Mouse (Mus musculus): ENCODE data around the gene Olfr461. TPM values are rescaled to one million over a fixed set of nuclear protein-coding genes. Genes with fewer than 3 reads are reported as not detected.
"Not testable (repeated sequence)": the region's sequence is repeated elsewhere in the genome, so short reads cannot be mapped to it uniquely, and the experiment has no call there.

Gene Olfr461
- polyA plus RNA-seq (2015; fragmentation: Nextera tagmentation; extraction: Ambion mirVana) = 0.05 and 0.10 TPM in 2 replicates

DNA sequence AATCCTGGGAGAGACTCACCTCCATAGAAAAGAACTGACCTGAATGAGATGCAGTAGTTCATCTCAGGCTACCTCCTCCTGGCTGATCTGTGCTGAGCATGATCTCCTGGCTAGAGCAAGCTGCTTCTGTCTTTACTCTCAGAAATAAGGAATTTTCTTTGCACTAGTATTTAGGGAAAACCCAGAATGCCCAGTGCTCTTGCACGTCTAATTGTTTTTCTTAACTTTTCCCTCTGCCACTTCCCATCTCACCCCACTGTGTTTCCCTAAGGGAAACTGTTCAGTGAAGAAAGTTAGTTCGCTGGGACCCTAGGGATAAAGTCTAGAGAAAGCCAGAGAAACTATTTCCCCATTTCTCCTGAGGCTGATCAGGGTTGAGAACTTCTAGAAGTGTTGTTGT, at the start of gene Olfr461:
Gene Olfr461 (minus strand): TSS at position 101 of the 400 bp plus-strand sequence.
- no peak within 1 kb of the TSS for H3K4me3 ChIP-seq (replicated peaks)
- H3K27ac ChIP-seq = no peak within 1 kb of the TSS
- no peak within 1 kb of the TSS for H3K4me2 ChIP-seq (replicated peaks)
- 75% methylated on average over 2 of the region's 2 CpGs for WGBS
- no peaks in the 10 kb centered on the region for H3K27me3 ChIP-seq (replicated peaks)
- H3K9me3 ChIP-seq = no peaks in the 10 kb centered on the region
- H3K36me3 ChIP-seq = no peaks in the 10 kb centered on the region
- ATAC-seq = no peak
- H3K4me1 ChIP-seq (replicated peaks) = no peaks in the 10 kb centered on the region
- no peak within 1 kb of the TSS for H3K9ac ChIP-seq

DNA sequence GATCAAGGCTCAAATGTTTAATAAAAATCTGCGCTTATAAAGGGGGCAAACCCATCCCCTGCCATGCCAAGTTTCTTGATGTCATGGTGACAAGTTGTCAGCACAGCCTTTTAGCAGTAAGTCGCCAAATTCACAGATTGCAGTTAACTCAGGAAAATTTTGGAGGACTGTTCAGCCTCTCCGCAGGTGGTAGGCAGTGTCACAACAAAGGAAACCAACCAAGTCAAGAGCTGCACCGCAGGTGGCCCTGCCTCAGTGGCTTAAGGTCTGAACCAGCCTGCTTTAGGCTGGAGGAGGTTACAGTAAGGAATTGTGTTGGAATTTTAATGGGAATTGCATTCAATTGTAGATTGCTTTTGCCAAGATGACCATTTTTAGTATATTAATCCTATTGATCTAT, 43.7 kb upstream of the Olfr461 start:
- not testable (repeated sequence) for H3K9ac ChIP-seq; ATAC-seq; H3K27ac ChIP-seq; H3K4me3 ChIP-seq (replicated peaks); H3K4me1 ChIP-seq (replicated peaks); H3K27me3 ChIP-seq (replicated peaks); H3K9me3 ChIP-seq; H3K36me3 ChIP-seq; H3K4me2 ChIP-seq (replicated peaks)
- WGBS = 33% methylated on average over 4 of the region's 4 CpGs

DNA sequence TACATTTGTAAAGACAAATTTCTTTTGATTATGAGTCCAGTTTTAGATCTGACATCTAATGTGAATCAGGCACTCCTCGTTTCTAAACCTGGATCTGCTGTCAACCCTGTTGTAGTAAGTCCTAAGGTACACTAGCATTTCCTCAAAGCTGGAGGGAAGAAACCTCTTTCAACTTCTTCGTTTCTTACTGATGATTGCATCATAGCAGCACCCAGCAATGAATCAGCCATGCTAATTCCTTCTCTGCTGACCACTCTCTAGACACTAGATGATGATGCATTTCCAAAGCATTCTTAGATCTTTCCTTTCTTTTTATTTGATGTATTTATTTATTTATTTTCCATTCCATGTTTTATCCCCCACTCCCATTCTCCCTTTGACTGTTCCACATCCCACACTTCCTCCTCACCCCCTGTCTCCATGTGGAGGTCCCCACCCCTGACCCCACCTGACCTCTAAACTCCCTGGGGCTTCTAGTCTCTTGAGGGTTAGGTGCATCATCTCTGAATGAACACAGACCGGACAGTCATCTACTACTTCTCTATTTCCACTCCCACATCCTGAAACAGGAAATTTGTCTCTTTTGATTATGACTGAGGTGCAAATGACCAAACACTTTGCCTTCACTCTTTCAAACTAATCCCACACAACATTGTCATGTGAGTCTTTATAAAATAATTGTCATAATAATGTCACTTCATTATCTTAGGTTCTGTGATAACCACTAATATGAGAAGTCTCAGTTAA, 40.1 kb upstream of the Olfr461 start:
- Histone ChIP-seq H3K4me2 (replicated peaks) (no peak overlapping the region), H3K9me3 (no peaks in the 10 kb centered on the region), H3K27ac (no peak overlapping the region), H3K27me3 (replicated peaks) (no peaks in the 10 kb centered on the region), H3K4me3 (replicated peaks) (no peak overlapping the region), H3K36me3 (no peaks in the 10 kb centered on the region), H3K4me1 (replicated peaks) (no peaks in the 10 kb centered on the region), H3K9ac (no peak overlapping the region)
- ATAC-seq = no peak
- 75% methylated on average over 3 of the region's 3 CpGs for WGBS

DNA sequence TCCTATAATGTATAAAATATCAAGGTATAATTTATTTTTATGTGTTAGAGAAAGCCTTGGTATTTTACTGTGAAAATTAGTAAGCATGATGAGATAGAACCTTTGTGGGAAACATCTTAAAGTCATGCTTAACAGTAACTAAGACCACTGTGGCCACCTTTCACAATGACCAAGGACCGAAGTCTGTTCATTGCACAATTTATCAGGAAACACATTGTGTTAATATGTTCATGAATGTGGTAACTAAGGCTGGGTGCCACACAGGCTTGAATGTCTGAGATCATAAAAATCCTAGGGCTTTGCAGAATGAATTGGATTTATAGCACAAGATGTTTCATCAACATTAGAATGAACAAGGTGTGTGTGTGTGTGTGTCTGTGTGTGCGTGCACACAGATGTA, 33.5 kb upstream of the Olfr461 start:
- Histone ChIP-seq H3K27me3 (replicated peaks) (no peaks in the 10 kb centered on the region), H3K4me3 (replicated peaks) (no peak overlapping the region), H3K27ac (no peak overlapping the region), H3K4me2 (replicated peaks) (no peak overlapping the region), H3K9ac (no peak overlapping the region), H3K36me3 (no peaks in the 10 kb centered on the region), H3K9me3 (no peaks in the 10 kb centered on the region), H3K4me1 (replicated peaks) (no peaks in the 10 kb centered on the region)
- 95% methylated on average over 2 of the region's 2 CpGs for WGBS
- no peak for ATAC-seq

DNA sequence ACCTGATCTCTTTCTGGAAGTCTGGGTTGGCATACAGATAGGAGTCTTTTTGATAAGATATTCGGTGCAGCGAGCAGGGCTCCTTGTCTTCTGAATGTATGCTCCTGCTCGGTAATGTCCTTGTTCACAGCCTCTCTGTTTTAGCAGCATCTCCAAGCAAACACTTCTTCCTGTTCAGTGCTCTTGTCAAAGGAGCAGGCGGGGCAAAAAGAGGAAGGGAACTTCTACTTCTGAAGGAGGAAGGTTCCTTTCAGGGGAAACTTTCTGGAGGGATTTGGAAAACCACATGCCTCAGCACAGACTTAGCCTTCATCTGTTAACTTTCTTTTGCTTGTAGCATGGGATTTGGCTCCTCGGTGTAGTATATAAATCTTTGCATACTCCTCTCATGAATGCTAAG, 30.8 kb upstream of the Olfr461 start, which contains the start of gene Clec5a:
Gene Clec5a (minus strand): TSS at position 177 of the 400 bp plus-strand sequence.
- no peak for ATAC-seq
- no peak within 1 kb of the TSS for H3K27ac ChIP-seq
- H3K4me3 ChIP-seq (replicated peaks) = no peak within 1 kb of the TSS
- no peaks in the 10 kb centered on the region for H3K36me3 ChIP-seq
- H3K9me3 ChIP-seq = no peaks in the 10 kb centered on the region
- H3K27me3 ChIP-seq (replicated peaks) = no peaks in the 10 kb centered on the region
- no peak within 1 kb of the TSS for H3K9ac ChIP-seq
- H3K4me2 ChIP-seq (replicated peaks) = no peak within 1 kb of the TSS
- 73% methylated on average over 5 of the region's 5 CpGs for WGBS
- no peaks in the 10 kb centered on the region for H3K4me1 ChIP-seq (replicated peaks)

DNA sequence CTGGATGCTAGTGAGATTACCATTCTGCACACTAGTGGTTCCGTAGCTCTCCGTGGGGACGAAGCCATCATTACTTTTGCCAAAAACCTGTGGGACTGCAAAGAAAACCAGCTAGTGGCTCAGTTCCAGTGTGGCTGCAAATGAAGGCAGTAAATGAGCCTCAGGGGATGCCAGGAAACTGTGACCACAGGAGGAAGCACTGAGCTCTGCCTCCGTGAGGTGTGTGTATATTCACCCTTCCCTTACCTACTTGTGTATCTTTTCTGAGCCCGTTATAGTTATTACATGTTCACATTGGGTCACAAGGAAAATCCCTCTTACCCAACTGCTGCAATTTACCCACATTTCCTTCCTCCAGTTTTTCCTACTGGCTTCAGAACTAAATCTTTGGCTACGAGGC, 29.5 kb upstream of the Olfr461 start:
- Histone ChIP-seq H3K4me1 (replicated peaks) (no peaks in the 10 kb centered on the region), H3K4me3 (replicated peaks) (no peak overlapping the region), H3K9ac (no peak overlapping the region), H3K36me3 (no peaks in the 10 kb centered on the region), H3K27me3 (replicated peaks) (no peaks in the 10 kb centered on the region), H3K9me3 (no peaks in the 10 kb centered on the region), H3K27ac (no peak overlapping the region), H3K4me2 (replicated peaks) (no peak overlapping the region)
- no peak for ATAC-seq
- 76% methylated on average over 6 of the region's 6 CpGs for WGBS

DNA sequence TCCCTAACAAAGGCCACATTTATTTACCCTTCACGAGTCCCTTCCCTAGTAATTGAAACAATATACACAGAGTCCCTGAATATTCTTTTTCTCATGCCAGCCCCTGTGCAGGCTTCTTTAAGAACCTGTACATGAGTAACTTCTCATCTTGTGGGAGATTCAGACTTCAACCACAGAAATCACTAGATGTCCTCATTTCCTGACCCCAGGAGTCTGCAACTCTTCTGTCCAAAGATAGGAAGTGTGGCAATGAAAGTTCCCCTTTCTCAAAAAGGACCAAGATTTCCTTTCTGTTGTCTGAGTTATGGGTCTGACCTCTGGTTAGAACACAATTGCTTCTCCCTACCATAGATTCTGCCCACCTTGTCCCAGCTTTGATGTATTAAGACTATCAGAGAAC, 21.5 kb upstream of the Olfr461 start:
- Histone ChIP-seq H3K4me3 (replicated peaks) (no peak overlapping the region), H3K4me2 (replicated peaks) (no peak overlapping the region), H3K9me3 (no peaks in the 10 kb centered on the region), H3K4me1 (replicated peaks) (no peaks in the 10 kb centered on the region), H3K27me3 (replicated peaks) (no peaks in the 10 kb centered on the region), H3K27ac (no peak overlapping the region), H3K9ac (no peak overlapping the region), H3K36me3 (no peaks in the 10 kb centered on the region)
- 78% methylated on average over 1 of the region's 1 CpGs for WGBS
- no peak for ATAC-seq

DNA sequence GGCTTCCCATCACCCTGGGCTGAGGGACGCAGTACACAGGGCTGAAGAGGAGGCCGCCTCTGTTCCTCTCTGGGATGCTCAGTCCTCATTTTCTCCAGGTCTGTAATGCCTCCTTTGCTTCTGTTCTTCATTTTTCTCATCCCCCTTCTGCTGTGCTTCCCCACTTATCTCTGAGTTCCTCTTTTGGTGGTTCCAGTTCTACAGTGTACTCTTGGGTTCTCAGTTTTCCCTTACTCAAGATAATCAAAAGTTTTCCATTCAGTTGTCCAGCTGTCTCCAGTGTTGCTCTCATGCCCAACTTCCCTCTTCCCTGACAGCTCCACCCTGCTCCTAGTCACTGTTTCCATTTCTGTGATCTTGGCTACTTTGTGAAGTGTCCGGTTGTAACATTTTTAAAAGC, 18.8 kb upstream of the Olfr461 start:
- Histone ChIP-seq H3K4me3 (replicated peaks) (no peak overlapping the region), H3K9ac (no peak overlapping the region), H3K36me3 (no peaks in the 10 kb centered on the region), H3K9me3 (no peaks in the 10 kb centered on the region), H3K27ac (no peak overlapping the region), H3K27me3 (replicated peaks) (no peaks in the 10 kb centered on the region), H3K4me1 (replicated peaks) (no peaks in the 10 kb centered on the region), H3K4me2 (replicated peaks) (no peak overlapping the region)
- ATAC-seq = no peak
- WGBS = 92% methylated on average over 3 of the region's 3 CpGs

DNA sequence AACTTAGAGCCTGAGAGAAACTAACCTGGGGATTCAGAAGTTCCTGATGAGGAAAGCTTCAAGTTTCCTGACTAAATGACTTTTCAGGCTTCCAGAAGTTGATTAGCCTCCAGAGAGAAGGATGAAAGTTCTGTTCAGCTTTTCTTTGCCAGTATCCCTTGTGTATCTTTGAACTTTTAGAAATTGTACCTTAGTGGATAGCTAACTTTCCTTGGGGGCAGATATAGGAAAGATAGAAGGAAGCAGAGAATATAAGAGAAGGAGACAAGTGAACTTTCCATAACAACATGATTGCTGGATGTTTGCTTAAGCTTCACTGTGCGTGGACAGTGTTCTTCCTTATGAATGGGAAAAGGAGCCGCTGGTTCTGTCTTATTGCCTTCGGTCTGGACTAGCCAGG, 14.3 kb upstream of the Olfr461 start, which contains the start of gene Olfr460:
Gene Olfr460 (plus strand): TSS at position 301 of the 400 bp plus-strand sequence.
- 80% methylated on average over 3 of the region's 3 CpGs for WGBS

DNA sequence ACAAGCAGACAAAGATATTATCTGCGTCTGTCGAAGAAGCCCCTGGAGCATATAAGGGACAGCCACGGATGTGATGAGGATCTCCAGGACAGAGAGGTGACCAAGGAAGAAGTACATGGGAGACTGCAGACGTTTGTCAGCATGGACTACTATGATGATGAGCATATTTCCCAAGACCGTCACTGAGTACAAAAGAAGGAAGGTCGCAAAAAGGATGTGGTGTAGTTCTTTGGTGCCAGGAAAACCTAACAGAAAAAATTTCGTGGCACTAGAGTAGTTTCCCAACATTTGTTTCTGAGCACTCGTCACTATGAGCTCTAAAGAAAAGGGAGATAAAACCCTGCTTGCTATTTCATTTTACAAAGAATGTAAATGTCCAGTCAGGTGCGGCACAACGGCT, 10.2 kb downstream of the Olfr461 start:
- H3K9ac ChIP-seq = no peak overlapping the region
- H3K9me3 ChIP-seq = no peaks in the 10 kb centered on the region
- no peak for ATAC-seq

More for the DNA sequence above, 14.3 kb upstream of the Olfr461 start, which contains the start of gene Olfr460:
- Histone ChIP-seq H3K4me3 (replicated peaks) (no peak within 1 kb of the TSS), H3K9me3 (no peaks in the 10 kb centered on the region), H3K4me1 (replicated peaks) (no peaks in the 10 kb centered on the region), H3K9ac (no peak within 1 kb of the TSS), H3K36me3 (no peaks in the 10 kb centered on the region), H3K27me3 (replicated peaks) (no peaks in the 10 kb centered on the region), H3K27ac (no peak within 1 kb of the TSS), H3K4me2 (replicated peaks) (no peak within 1 kb of the TSS)
- no peak for ATAC-seq

DNA sequence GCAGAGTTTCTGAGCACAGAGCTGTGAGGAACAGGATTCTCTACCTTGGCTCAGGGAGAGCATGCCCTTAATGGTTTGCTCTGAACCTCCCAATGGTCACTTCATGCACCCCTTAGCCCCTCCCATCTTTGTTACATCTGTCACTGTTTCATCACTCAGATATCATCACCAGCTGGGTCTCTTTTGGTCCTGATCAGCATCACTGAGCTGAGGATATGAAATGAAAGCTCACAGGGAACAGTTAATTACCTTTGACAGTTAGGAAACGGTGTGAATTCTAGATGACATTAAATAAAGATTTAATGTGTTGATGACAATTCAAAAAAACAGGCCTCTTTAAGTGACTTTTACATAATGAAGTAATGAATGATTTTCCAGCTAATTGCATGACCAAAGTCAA, 35.4 kb downstream of the Olfr461 start, which contains the start of gene Prss37:
Gene Prss37 (minus strand): TSS at position 101 of the 400 bp plus-strand sequence.
- H3K27ac ChIP-seq = no peak within 1 kb of the TSS
- WGBS = 86% methylated on average over 1 of the region's 1 CpGs

More for the DNA sequence above, 10.2 kb downstream of the Olfr461 start:
- Histone ChIP-seq H3K4me2 (replicated peaks) (no peak overlapping the region), H3K36me3 (no peaks in the 10 kb centered on the region), H3K27ac (no peak overlapping the region), H3K4me3 (replicated peaks) (no peak overlapping the region), H3K4me1 (replicated peaks) (no peaks in the 10 kb centered on the region), H3K27me3 (replicated peaks) (no peaks in the 10 kb centered on the region)
- 85% methylated on average over 10 of the region's 10 CpGs for WGBS

DNA sequence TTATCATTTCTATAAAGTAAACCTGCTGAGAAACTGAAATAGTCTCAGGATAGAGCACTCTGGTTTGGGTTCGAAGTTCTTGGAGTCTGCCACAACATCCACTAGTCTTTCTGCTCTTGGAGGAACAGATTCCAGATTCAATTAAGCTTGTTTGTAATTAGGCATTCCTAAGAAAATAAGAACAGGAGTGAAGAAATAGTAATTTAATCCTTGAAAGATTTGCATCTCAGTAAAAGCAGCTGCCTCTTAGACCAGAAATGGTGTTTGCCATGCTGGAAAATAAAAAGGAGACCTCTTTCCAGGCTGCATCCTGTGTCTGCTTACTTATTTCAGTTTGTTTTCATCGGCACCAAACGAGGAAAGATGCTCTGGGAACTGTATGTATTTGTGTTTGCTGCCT, 61.6 kb downstream of the Olfr461 start, which contains the start of gene Tas2r108:
Gene Tas2r108 (plus strand): TSS at position 301 of the 400 bp plus-strand sequence.
- 87% methylated on average over 3 of the region's 3 CpGs for WGBS
- no peaks in the 10 kb centered on the region for H3K36me3 ChIP-seq
- H3K4me1 ChIP-seq (replicated peaks) = no peaks in the 10 kb centered on the region
- no peak within 1 kb of the TSS for H3K27ac ChIP-seq
- H3K9ac ChIP-seq = no peak within 1 kb of the TSS
- no peaks in the 10 kb centered on the region for H3K9me3 ChIP-seq
- no peak within 1 kb of the TSS for H3K4me3 ChIP-seq (replicated peaks)
- H3K27me3 ChIP-seq (replicated peaks) = no peaks in the 10 kb centered on the region
- H3K4me2 ChIP-seq (replicated peaks) = no peak within 1 kb of the TSS
- no peak for ATAC-seq

More for the DNA sequence above, 35.4 kb downstream of the Olfr461 start, which contains the start of gene Prss37:
- Histone ChIP-seq H3K9me3 (no peaks in the 10 kb centered on the region), H3K9ac (no peak within 1 kb of the TSS), H3K27me3 (replicated peaks) (no peaks in the 10 kb centered on the region), H3K4me1 (replicated peaks) (no peaks in the 10 kb centered on the region), H3K36me3 (no peaks in the 10 kb centered on the region), H3K4me2 (replicated peaks) (no peak within 1 kb of the TSS), H3K4me3 (replicated peaks) (no peak within 1 kb of the TSS)
- ATAC-seq = no peak

All from intestine, embryonic 15.5 days (tissue).